Mouse (Mus musculus) frontal cortex, adult 2 months (tissue): ENCODE measurements around the gene Mphosph9. TPM values are rescaled to one million over a fixed set of nuclear protein-coding genes. Genes with fewer than 3 reads are reported as not detected.
"Not testable (repeated sequence)": the region's sequence is repeated elsewhere in the genome, so short reads cannot be mapped to it uniquely, and the experiment has no call there.

Source experiments
- DNase-seq, 2 experiments: peaks; one replicate each; pipeline ENCODE4 v3.0.0; 2022; ENCODE audit warnings: low spot score in 1 of 2; ENCODE audit errors: extremely low spot score in 1 of 2
- polyA plus RNA-seq: library from polyadenylated mRNA; depleted of rRNA; stranded (reverse); fragments of >200 nt; gene quantifications from 2 replicates; pipeline ENCODE4 v1.2.3, GENCODE M21; 2012

The Mphosph9 gene
- polyA plus RNA-seq, 1 experiment: 21.1 TPM

GRCm38 (mm10) chr5:124349196-124349595, 21.4 kb upstream of the Mphosph9 start:
- DNase-seq: no peak

GRCm38 (mm10) chr5:124342897-124343296, 15.1 kb upstream of the Mphosph9 start:
- DNase-seq: no peak

- not testable (repeated sequence) for DNase-seq
These were observed 14.1 kb upstream of the Mphosph9 start for GRCm38 (mm10) chr5:124341753-124342339.

- no peak for DNase-seq
These were observed 11.0 kb upstream of the Mphosph9 start for GRCm38 (mm10) chr5:124338791-124339190.

- DNase-seq: peak in 1 of 2 experiments; percentile 75
These were observed 10.1 kb upstream of the Mphosph9 start for GRCm38 (mm10) chr5:124337909-124338308.

GRCm38 (mm10) chr5:124337103-124337502, 9.3 kb upstream of the Mphosph9 start:
- no peak for DNase-seq

DNA sequence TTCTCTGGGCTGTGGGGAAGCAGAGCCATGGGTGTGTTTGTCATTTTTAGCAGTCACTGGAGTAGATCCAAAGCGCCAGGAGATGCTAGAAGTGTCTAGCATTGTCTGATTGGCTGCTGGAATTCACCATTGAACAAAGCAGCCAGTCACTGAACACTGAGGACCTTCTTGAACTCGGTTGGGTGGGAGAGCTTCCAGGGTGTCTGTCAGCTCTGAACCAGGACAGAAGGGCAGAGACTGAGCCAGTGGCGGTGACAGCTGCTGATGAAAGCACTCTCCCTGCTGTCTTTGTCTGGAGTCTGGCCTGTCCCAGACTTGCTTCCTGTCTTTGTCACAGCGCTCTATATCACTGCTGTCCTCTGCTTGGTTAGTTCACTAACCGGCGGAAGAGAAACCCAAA, 6.6 kb upstream of the Mphosph9 start:
- DNase-seq: peak; percentile 51 to 62

DNA sequence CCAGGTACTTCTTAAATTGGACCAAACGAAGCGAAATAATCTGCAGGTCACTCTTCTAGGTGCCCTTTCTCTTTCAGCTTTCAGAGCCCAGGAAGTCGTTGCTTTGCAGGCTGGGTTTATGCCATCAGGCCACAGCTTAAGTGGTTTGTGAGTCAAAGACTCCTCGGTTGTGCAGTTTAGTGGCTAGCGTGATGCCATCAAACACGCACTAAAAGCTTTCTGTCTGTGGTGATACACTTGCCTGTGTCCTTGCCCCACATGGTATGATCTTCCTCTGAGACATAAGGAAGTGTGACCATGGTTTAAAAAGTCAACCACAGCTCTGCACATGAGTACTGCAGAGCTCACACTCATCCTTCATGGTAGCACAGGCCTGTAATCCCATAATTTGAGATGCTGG, 2.3 kb upstream of the Mphosph9 start:
- no peak for DNase-seq

DNA sequence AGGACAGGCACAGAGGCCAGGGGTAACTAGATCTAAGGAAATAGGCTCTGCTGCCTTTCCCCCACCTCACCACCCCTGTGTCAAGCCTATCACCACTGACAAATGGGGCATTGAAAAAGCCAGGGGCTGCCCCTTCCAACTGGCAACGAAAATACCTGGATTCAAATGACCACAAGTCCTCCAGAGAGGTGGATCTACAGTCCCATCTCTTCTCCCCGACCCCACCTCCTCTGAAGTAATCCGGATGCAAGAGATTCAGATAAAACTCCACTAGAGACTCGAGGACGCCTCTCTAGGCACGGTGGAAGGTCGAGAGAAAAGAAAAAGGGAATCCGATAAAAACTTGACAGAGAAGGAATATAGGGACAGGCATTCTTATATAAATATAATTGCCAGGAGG, 943 bp downstream of the Mphosph9 start:
- no peak for DNase-seq

DNA sequence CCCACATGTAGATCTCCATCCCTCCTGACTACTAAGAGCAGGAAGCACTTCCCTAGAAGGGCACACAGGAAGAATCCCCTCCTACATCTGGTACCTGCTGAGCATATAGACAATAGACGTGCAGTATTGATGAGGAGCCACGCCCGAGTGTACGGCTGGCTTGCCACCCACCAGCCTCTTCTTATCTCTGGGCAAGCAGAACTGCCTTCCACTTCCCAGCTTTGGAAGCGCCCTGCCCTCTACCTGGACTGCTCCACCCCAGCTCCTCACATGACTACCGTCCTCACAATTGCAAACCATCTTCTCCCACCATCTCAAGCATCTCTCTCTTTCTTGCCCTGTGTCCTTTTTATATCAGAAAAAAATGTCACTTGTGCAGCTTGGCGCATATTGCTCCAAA, 10.1 kb downstream of the Mphosph9 start:
- DNase-seq: no peak

DNA sequence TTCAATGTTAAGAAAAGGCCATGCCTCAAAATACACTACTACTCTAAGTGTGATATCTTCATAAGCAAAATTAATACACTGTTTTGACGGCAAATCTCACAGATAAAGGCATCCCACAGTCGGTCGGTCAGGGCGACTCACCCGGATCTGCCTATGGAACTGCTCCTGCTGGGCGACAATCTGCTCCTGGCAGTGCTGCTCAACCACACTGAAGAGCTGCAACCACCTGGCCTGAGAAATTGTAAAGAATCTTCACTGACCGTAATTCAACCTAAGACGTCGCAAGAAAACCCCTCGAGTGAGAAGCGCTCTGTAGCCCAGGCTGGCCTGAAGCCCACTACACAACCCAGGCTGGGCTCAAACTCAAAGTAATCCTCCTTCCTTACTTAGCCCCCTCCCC, 11.8 kb downstream of the Mphosph9 start:
- DNase-seq: no peak

- no peak for DNase-seq
These were observed 12.3 kb downstream of the Mphosph9 start for GRCm38 (mm10) chr5:124315498-124315897.

GRCm38 (mm10) chr5:124310091-124310490, 17.7 kb downstream of the Mphosph9 start:
- DNase-seq: no peak

GRCm38 (mm10) chr5:124309155-124309554, 18.6 kb downstream of the Mphosph9 start:
- DNase-seq: no peak

DNA sequence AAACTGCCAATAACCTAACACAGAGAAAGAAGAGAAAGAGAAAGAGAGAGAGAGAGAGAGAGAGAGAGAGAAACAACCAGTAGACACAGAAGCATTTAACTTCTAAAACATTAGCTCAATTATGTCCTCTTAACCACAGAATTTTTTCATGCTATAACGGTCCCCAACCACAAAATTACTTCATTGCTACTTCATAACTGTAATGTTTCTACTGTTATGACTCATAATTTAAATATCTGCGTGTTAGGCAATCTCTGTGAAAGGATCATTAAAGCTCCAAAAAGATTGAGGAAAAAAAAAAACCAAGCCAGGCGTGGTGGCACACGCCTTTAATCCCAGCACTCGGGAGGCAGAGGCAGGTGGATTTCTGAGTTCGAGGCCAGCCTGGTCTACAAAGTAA, 24.9 kb downstream of the Mphosph9 start:
- DNase-seq: not testable (repeated sequence)

DNA sequence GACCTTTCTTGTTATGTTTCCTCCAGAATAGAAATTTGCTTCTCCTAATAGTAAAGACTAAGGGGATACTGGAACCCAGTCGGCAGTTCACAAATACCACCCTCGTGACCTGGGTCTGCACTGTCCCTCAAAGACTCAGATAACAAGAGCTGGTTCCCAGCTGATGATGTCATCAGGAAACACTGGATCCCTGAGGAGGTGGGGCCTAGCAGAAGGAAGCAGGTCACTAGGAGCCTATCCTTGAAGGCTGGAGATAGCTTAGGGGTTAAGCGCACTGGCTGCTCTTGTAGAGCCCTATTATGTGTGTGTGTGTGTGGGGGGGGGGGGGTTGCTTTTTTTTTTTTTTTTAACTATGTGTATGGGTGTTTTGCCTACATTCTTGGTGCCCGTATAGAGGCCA, 27.6 kb downstream of the Mphosph9 start:
- no peak for DNase-seq

- peak in 1 of 2 experiments; percentile 48 for DNase-seq
These were observed 28.5 kb downstream of the Mphosph9 start for GRCm38 (mm10) chr5:124299307-124299706.

- no peak for DNase-seq
These were observed 31.3 kb downstream of the Mphosph9 start for GRCm38 (mm10) chr5:124296475-124296874.

GRCm38 (mm10) chr5:124293967-124294366, 33.8 kb downstream of the Mphosph9 start:
- DNase-seq: no peak

DNA sequence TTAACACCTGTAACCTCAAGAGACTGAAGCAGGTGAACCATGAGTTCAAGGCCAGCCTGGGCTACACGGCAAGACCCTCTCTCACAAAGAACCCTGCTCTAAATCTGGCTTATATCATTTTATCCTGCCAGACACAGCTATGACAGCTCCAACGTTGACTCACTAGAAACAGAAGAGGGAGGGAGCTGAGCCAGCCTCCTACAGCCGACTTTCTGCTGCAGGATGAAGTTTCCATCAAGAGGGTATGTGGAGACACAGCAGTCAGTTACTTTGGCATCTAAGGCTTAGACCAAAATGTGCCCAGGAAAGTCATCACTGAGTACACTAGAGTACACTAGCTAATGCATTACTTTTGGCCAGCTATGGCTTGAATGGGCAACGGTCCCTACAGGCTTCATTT, 37.6 kb downstream of the Mphosph9 start:
- peak; percentile 14 to 47 for DNase-seq

DNA sequence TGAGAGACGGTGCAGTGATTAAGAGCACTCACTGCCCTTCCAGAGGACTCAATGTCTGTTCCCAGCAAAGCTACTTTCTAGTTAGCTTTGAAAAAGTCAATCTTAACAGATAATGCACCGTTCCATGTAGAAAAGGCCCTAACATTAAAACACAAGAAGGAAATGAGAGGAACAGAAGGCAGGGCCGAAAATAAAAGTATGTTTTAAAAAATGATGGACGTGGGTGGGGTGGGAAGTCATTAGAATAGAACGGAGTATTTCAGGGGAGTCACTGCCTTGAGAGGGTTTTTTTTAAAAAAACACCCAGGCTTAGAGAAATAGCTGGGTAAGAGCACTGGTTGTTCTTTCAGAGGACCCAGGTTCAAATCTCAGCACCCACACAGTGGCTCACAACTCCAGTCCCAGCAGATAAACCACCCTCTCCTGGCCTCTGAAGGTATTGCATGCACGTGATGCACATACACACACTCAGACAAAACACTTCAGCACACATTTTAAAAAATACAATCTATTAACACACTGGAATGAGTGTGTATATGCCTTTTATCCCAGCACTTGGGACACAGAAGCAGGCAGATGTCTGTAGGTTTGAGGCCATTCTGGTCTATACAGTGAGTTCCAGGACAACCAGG, 40.0 kb downstream of the Mphosph9 start:
- DNase-seq: peak; percentile 39 to 61

DNA sequence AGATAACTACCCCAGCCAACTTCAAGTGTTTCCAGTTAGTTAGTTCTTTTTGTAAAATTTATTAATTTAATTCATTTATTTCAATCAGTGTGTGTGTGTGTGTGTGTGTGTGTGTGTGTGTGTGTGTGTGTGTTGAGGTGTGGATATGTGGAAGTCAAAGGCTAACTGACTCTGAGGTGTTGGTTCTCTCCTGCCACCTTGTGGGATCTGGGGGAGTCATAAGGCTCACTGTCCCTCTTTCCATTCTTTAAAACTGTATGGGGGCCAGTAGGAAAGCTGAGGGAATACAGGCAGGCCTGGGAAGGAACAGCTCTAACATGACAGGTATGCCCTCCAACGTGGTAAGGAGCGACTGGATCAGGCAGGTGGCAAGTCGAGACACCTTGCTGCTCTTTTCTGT, 43.4 kb downstream of the Mphosph9 start:
- DNase-seq: no peak

DNA sequence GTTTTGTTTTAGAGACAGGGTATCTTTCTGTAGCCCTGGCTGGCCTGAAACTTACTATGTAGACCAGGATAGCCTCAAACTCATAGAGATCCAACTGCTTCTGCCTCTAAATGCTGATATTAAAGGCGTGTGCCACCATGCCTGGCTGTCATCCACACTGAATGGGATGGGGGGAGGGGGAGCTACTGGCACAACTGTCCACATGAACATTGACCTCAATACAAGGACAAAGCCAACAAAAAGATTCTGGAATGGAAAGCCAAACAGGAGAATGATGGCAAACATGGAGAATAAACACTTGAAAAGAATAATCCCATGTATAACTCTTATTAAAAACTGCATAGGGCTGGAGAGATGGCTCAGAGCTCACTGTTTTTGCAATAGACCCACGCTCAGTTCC, 44.9 kb downstream of the Mphosph9 start:
- DNase-seq: no peak
